Mouse (Mus musculus): ENCODE data around the gene 9130023H24Rik.

DNA sequence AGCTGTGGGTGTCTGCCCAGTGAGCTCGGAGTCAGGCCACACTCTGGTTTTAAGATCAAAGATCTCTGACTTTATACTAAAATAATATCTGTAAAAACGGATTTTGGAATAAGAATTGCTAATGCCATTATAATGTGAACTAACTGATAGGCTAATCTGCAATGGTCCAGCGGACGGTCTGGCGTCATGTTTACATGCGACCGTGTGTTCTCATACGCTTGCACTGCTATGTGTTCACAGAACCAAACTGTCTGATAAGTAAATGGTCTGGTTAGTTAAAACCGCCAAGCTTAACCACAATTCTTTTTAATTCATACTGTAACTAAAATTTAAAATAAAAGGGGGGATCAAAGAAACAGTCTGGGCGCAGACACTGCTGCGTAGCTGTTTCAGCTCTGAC is 43.9 kb upstream of the 9130023H24Rik start:
- TF ChIP-seq CTCF (IDR thresholded peaks at IDR 0.05; ENCODE audit: borderline replicate concordance, insufficient read depth, low read length) (no peak), POLR2A (IDR thresholded peaks at IDR 0.05; ENCODE audit: low read depth, low read length) (no peak)
